Mouse (Mus musculus) limb, embryonic 13.5 days (tissue): Measurements from ENCODE around the gene Cideb. TPM values are rescaled to one million over a fixed set of nuclear protein-coding genes. Genes with fewer than 3 reads are reported as not detected.

Experiments
- ATAC-seq: fragments of 200-750 bp; cut with Nextera tagmentation; 2 replicates; pipeline ENCODE4 v1.8.0; 2017; ENCODE audit warnings: low read depth, moderate number of reproducible peaks, moderate TSS enrichment; ENCODE audit not compliant: low FRiP score
- H3K27ac ChIP-seq: fragments of 300-500 bp; sonication (generic); 2 replicates; pipeline ENCODE4 v1.5.1; 2015; ENCODE audit warnings: inconsistent platforms, mild to moderate bottlenecking, moderate library complexity
- H3K27me3 ChIP-seq: fragments of 300-500 bp; sonication (generic); 2 replicates; pipeline ENCODE4 v1.6.1; 2015; ENCODE audit warnings: mild to moderate bottlenecking, inconsistent platforms
- H3K36me3 ChIP-seq: fragments of 300-500 bp; sonication (generic); 2 replicates; pipeline ENCODE4 v1.6.1; 2015; ENCODE audit warnings: inconsistent platforms, mild to moderate bottlenecking, moderate library complexity
- H3K4me1 ChIP-seq: fragments of 300-500 bp; sonication (generic); 2 replicates; pipeline ENCODE4 v1.6.1; 2015; ENCODE audit warnings: inconsistent platforms
- H3K4me2 ChIP-seq: fragments of 300-500 bp; sonication (generic); replicated peaks from 2 replicates; pipeline ENCODE4 v1.6.1; 2015; ENCODE audit warnings: inconsistent platforms, mild to moderate bottlenecking, moderate library complexity
- H3K4me3 ChIP-seq: fragments of 300-500 bp; sonication (generic); 2 replicates; pipeline ENCODE4 v1.5.1; 2015; ENCODE audit warnings: moderate library complexity, mild to moderate bottlenecking, inconsistent platforms
- H3K9ac ChIP-seq: fragments of 300-500 bp; sonication (generic); 2 replicates; pipeline ENCODE4 v1.6.1; 2015; ENCODE audit warnings: mild to moderate bottlenecking, inconsistent platforms
- H3K9me3 ChIP-seq: fragments of 300-500 bp; sonication (generic); 2 replicates; pipeline ENCODE4 v1.6.1; 2016; ENCODE audit warnings: inconsistent platforms
- WGBS: fragments of 180-500 bp; shearing (Covaris S2); methylation state at CpG from one replicate; pipeline ENCODE4 v1.1.7; 2015; 5-methylcytosine and 5-hydroxymethylcytosine counted together
- polyA plus RNA-seq: library from polyadenylated mRNA; unstranded; fragments of >200 nt; fragmentation: Nextera tagmentation; extraction: Ambion mirVana; gene quantifications from 2 replicates; pipeline ENCODE4 v1.2.1, GENCODE M21; 2015

The Cideb gene
- polyA plus RNA-seq, 1 experiment from 2014 or later = 0.45 TPM

DNA sequence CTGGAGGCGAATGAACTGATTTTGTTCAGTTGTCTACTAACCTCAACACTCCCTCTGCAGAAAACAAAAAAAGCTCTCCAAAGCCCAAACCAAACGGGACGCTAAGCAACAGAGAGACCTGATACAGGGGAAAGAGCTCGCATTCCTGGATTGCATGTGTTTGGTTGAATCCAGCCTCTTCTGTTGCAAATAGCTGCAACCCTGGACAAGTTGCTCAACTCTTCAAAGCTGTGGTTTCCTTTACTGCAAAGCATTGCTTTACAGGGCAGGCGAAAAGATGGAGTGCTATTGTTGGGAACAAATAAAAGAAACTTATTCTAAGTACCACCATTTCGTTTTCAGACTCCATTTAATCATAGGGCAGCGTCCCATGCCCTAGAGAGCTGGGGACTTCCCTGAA, 23.4 kb downstream of the Cideb start:
- Histone ChIP-seq H3K4me3 (no peak overlapping the region), H3K9ac (no peak overlapping the region), H3K36me3 (peaks cover 18% of the 10 kb centered on the region), H3K4me1 (no peaks in the 10 kb centered on the region), H3K9me3 (no peaks in the 10 kb centered on the region), H3K27ac (no peak overlapping the region), H3K4me2 (no peak overlapping the region), H3K27me3 (no peaks in the 10 kb centered on the region)
- ATAC-seq = no peak
- 73% methylated on average over 7 of the region's 7 CpGs for WGBS

DNA sequence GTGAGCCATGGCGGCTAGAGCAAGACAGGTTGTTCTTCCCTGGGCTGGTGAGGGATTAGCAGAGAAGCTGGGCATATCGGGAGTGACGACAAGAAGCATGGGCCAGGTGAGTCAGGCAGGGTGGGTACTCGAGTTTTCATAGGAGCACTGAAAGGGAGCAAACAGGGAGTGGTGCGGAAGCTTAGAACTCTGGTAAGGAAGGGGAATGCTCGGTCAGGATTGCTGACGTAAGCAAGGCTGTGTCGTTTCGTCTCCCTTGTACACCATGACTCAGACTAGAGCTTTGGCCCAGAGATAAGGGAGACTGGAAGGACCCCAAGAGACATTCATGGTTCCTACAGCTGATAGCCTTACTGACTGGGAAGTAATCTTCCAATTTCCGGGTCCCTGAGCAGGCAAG, 24.4 kb downstream of the Cideb start:
- 78% methylated on average over 10 of the region's 10 CpGs for WGBS
- H3K27me3 ChIP-seq = no peaks in the 10 kb centered on the region
- H3K27ac ChIP-seq = no peak overlapping the region
- no peaks in the 10 kb centered on the region for H3K4me1 ChIP-seq
- no peak overlapping the region for H3K4me2 ChIP-seq
- H3K36me3 ChIP-seq = peaks cover 9% of the 10 kb centered on the region
- ATAC-seq = no peak
- H3K9me3 ChIP-seq = no peaks in the 10 kb centered on the region
- H3K9ac ChIP-seq = no peak overlapping the region
- H3K4me3 ChIP-seq = no peak overlapping the region

DNA sequence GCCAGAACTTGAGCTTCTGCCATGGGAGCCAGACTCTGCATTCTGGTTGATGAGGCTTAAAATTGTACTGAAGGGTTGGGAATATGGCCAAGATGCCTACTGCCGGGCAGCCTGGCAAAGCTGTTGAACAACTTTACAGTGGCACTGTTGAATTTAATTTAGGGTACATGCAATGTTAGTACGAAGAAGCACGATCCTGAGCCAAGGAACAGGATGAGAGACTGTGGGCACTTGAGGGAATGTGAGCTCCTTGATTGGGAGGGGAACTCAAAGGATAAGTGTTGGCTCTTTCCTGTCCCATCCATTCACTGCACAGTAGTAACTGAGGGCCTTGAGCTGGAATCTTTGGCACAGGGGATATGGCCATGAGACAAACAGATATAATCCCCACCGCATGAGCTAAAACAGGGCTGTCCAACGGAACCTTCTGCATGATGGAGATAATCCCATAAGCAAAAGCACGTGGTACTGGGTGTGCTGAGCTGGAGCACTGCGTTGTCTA, 27.7 kb downstream of the Cideb start:
- Histone ChIP-seq H3K36me3 (no peaks in the 10 kb centered on the region), H3K4me1 (no peaks in the 10 kb centered on the region), H3K4me3 (no peak overlapping the region), H3K27ac (no peak overlapping the region), H3K4me2 (no peak overlapping the region), H3K9me3 (no peaks in the 10 kb centered on the region), H3K27me3 (no peaks in the 10 kb centered on the region), H3K9ac (no peak overlapping the region)
- WGBS = 83% methylated on average over 7 of the region's 7 CpGs
- ATAC-seq = no peak

DNA sequence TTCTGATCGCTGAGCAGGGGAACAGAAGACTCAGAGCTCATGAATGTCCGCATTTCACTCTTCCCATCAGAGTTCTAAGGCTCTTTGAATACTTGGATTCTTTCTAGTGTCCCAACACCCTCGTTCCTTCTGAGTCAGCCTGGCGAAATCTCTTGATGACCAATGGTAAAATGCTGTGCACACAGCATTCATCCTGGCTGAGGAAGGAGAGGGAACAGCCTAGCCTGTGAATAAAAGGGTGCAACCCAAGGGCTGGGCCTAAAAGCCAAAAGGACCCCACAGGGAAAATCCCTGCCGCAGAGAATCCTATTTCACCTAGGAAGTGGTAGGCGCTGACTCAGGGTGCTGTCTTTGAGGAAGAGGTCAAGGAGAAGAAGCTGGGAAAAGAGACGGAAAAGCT, 28.1 kb downstream of the Cideb start:
- Histone ChIP-seq H3K9me3 (no peaks in the 10 kb centered on the region), H3K27ac (no peak overlapping the region), H3K4me3 (no peak overlapping the region), H3K36me3 (no peaks in the 10 kb centered on the region), H3K9ac (no peak overlapping the region), H3K4me1 (no peaks in the 10 kb centered on the region), H3K4me2 (no peak overlapping the region), H3K27me3 (no peaks in the 10 kb centered on the region)
- ATAC-seq = no peak
- 82% methylated on average over 7 of the region's 7 CpGs for WGBS

DNA sequence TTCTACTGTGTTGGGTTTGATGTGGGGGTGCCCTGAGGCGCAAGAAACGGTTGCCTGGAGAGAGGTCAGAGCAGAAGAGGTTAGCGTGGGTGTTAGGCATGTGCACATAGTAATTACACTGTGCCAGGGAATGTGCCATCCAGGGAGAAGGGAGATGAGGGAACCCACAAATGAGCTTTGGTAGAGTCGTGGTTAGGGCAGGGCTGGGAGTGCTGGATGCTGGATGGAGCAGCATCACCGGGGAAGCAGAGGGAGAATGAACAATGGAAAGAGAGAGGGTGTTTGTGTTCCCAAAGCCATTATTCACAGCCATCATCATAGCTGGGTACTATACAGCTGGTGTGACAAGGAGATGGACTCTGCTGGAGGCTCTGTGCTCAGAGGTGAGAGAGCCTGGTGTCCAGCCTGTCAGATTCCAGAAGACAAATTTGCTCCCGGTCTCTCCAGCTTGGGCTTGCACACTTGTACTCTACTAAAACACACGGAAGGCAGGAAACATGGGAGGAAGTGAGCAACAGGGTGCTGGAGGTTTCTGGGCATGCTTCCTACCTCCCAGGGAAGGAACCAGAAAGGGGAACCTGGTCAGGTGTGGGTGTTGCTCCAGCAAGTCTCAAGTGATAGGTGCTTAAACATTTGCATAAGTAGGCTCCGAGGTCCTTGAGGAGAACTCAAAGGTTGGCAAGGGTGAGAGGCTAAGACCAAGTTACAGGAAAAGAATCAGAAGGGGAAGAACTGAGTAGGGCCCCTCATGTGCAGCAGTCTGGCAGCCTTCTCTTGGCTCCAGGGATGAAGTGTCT, 30.2 kb downstream of the Cideb start:
- Histone ChIP-seq H3K9ac (no peak overlapping the region), H3K4me2 (no peak overlapping the region), H3K27me3 (no peaks in the 10 kb centered on the region), H3K27ac (no peak overlapping the region), H3K4me1 (no peaks in the 10 kb centered on the region), H3K36me3 (no peaks in the 10 kb centered on the region), H3K9me3 (no peaks in the 10 kb centered on the region), H3K4me3 (no peak overlapping the region)
- WGBS = 69% methylated on average over 8 of the region's 8 CpGs
- no peak for ATAC-seq

DNA sequence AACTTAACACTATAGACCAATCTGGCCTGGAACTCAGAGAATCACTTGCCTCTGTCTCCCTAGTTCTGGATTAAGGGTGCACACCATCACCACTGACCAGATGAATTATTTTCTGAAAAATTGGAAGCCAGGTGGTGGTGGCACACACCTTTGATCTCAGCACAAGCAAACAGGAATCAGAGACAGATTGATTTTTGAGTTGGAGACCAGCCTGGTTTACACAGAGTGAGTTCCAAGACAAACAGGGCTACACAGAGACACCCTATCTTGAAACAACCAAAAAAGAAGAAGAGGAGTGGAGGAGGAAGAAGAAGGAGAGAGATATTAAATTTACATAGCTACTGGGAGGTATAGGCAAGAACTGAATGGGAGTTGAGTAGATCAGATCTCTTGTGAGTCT, 32.0 kb downstream of the Cideb start:
- H3K9me3 ChIP-seq = no peaks in the 10 kb centered on the region
- no peaks in the 10 kb centered on the region for H3K36me3 ChIP-seq
- no peak overlapping the region for H3K4me2 ChIP-seq
- no peak for ATAC-seq
- H3K9ac ChIP-seq = no peak overlapping the region
- H3K4me3 ChIP-seq = no peak overlapping the region
- no peaks in the 10 kb centered on the region for H3K27me3 ChIP-seq
- H3K27ac ChIP-seq = no peak overlapping the region
- peaks cover 6% of the 10 kb centered on the region; the same call in 1 of the 2 replicates for H3K4me1 ChIP-seq

DNA sequence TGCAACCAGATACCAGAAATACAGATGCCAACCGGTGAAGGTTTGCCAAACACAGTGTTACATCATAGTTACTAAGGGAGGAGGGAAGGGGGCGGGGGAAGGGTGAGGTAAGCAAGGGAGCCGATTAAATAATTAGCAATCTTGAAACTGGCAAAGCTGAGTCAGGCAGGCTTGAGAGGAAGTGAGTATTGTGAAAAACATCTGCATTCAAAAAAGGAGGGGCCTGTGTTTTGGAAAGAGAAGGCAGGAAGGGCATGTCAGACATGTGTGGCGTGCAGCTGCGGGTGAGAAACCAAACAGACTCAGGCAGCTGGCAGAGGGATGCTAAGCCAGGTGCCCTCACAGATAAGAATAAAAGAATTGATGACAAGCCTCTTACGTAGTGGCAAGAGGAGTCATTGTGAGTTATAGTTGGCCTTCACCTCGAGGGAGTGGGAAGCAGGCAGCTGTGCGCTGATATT, 33.8 kb downstream of the Cideb start:
- 64% methylated on average over 8 of the region's 8 CpGs for WGBS
- Histone ChIP-seq H3K36me3 (peaks cover 7% of the 10 kb centered on the region; the same call in 1 of the 2 replicates), H3K4me1 (peaks cover 14% of the 10 kb centered on the region; the same call in 1 of the 2 replicates), H3K9me3 (no peaks in the 10 kb centered on the region), H3K9ac (no peak overlapping the region), H3K27ac (no peak overlapping the region), H3K4me3 (no peak overlapping the region), H3K4me2 (no peak overlapping the region), H3K27me3 (no peaks in the 10 kb centered on the region)
- ATAC-seq = no peak

DNA sequence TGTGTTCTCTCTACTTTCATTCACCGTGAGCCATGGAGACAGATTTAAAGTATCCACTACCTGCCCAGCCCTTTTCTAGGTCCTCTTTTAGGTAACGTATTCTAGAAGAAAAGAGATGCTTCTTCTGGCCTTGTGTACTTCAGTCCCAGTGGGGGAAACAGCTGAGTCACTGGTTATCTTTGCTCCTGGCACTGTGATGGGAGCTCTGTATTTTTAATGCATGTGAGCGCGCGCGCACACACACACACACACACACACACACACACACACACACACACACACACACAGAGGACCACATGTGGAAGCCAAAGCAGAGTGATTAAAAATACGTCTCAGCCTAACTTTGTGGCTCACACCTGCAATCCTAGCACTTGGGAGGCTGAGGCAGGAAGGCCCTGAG, 34.8 kb downstream of the Cideb start:
- Histone ChIP-seq H3K36me3 (peaks cover 16% of the 10 kb centered on the region), H3K4me1 (peaks cover 14% of the 10 kb centered on the region; the same call in 1 of the 2 replicates), H3K4me3 (no peak overlapping the region), H3K9ac (no peak overlapping the region), H3K27ac (no peak overlapping the region), H3K9me3 (no peaks in the 10 kb centered on the region), H3K27me3 (no peaks in the 10 kb centered on the region), H3K4me2 (no peak overlapping the region)
- no peak for ATAC-seq
- 88% methylated on average over 7 of the region's 7 CpGs for WGBS

DNA sequence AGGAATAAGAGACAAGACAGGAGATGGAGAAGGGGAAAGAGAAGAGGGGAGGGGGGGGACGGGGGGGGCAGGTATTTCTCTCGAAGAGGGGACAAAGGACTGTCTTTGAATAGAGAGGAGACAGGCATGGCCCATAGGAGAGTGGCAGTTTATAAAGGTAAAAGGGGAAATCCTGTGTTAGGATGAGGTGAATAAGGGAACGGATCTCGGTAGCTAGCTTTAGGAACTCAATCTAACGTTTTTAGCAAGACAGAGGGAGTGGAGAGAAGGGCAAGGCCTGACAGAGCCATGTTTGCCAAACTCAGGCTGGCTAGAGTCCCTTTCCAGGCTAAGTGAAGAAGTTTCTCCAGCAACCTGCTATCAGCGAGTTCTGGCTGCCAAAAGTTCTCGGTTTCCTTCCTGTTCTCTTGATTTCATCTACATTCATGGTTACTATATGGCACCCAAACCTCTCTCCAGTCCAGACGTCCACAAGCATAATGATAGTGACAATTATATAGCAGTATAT, 35.8 kb downstream of the Cideb start:
- Histone ChIP-seq H3K27ac (no peak overlapping the region), H3K27me3 (no peaks in the 10 kb centered on the region), H3K4me3 (peak overlapping the region; percentile 77), H3K4me2 (peak overlapping the region; percentile 69), H3K9me3 (no peaks in the 10 kb centered on the region), H3K4me1 (peaks cover 14% of the 10 kb centered on the region; the same call in 1 of the 2 replicates), H3K36me3 (peaks cover 23% of the 10 kb centered on the region), H3K9ac (peak overlapping the region; percentile 71)
- ATAC-seq = no peak; the same call in 1 of the 2 replicates
- WGBS = 56% methylated on average over 8 of the region's 8 CpGs

DNA sequence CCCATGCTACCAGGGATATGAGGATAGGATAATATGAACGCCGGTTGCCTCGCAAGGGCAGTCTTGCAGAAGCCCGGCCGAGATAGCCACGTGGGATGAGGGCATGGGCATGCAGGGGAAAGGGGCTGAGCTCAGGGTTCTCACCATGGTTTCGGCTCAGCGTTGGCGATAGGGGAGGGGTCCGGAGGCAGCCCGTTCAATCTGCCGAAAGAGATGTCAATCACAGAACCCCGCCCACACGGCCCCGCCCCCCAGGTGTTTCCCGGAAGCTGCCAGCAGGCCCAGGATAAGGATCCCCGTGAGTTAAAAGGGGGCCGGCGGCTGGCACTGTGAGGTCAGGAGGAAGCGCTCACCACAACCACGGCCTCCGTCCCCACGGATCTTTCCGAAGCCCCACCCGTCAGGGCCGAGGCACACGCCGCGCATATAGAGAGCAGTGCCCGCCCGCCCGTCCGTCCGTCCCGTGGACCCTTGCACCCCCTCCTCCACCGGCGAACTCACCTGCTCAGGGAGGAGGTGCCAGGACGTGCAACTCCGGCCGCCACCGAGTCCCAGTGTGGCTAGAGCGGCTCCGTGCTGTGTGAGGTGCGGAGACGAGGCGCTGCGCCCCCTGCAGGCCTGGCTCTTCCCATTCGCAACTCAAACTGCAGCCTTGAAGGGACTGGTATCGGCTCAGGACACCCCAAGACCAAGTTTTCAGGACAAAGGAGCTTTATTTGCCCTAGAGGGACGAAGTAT, 36.4 kb downstream of the Cideb start, which contains the start of gene Rabggta:
TSS of gene Rabggta (minus strand) at position 564 of the 738 bp plus-strand sequence.
- Histone ChIP-seq H3K27ac (peak within 1 kb of the TSS; percentile 75), H3K36me3 (peaks cover 30% of the 10 kb centered on the region), H3K9me3 (no peaks in the 10 kb centered on the region), H3K4me1 (peaks cover 14% of the 10 kb centered on the region; the same call in 1 of the 2 replicates), H3K27me3 (no peaks in the 10 kb centered on the region), H3K4me2 (peak within 1 kb of the TSS; percentile 69), H3K4me3 (peak within 1 kb of the TSS; percentile 77), H3K9ac (peak within 1 kb of the TSS; percentile 71)
- ATAC-seq = peak; percentile 97
- under 1% methylated on average over 50 of the region's 50 CpGs for WGBS

DNA sequence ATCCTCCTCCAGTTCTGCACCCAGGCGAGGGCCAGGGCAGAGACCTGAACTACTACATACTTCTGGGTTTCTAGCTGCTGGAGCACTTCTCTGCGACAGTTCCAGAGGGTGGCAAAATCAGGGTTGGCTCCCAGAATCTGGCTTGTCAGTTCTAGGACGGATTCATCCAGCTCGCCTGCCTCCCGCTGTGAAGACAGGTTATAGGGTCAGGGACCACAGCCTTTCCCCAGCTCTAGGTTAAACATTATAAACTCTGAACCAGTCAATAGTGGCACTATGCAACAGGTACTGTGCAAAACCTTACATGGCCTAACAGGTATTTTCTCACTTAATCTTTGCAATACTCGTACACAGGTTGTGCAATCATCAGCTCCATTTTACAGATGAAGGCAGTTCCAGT, 37.2 kb downstream of the Cideb start:
- Histone ChIP-seq H3K36me3 (peaks cover 38% of the 10 kb centered on the region), H3K27ac (no peak overlapping the region), H3K27me3 (no peaks in the 10 kb centered on the region), H3K4me3 (peak overlapping the region; percentile 77), H3K9ac (peak overlapping the region; percentile 71; the same call in 1 of the 2 replicates), H3K4me1 (peaks cover 14% of the 10 kb centered on the region; the same call in 1 of the 2 replicates), H3K4me2 (peak overlapping the region; percentile 69), H3K9me3 (no peaks in the 10 kb centered on the region)
- no peak for ATAC-seq
- WGBS = 75% methylated on average over 6 of the region's 6 CpGs

DNA sequence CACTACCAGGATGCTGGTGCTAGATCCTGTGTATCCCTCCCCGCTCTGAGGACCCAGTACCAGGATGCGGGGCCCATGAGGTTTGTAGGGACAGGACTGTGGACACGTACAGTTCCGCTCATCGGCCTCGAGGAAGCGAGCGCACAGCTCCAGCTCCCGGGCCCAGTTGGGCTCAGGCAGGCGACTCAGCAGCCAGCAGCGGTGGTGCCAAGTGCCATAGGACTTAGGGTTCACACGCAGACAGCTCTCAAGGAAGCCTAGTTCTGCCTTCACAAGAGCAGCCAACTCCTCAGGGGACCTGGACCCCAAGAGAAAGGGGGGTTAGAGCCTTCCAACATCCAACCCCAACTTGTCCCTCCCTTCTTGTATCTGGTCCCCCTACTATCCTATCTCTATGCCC, 37.6 kb downstream of the Cideb start:
- Histone ChIP-seq H3K27ac (no peak overlapping the region), H3K4me2 (peak overlapping the region; percentile 69), H3K36me3 (peaks cover 40% of the 10 kb centered on the region), H3K4me3 (no peak overlapping the region; the same call in 1 of the 2 replicates), H3K9me3 (no peaks in the 10 kb centered on the region), H3K4me1 (peaks cover 14% of the 10 kb centered on the region; the same call in 1 of the 2 replicates), H3K27me3 (no peaks in the 10 kb centered on the region), H3K9ac (0 out of 2 replicates have a peak overlapping the region, but pooled peaks have one; percentile 71)
- ATAC-seq = no peak
- 91% methylated on average over 12 of the region's 12 CpGs for WGBS
